Mouse (Mus musculus): ENCODE data around the gene Csrnp1. TPM values are rescaled to one million over a fixed set of nuclear protein-coding genes. Genes with fewer than 3 reads are reported as not detected.

Gene Csrnp1
- polyA plus RNA-seq, 1 experiment = 3.4 TPM

DNA sequence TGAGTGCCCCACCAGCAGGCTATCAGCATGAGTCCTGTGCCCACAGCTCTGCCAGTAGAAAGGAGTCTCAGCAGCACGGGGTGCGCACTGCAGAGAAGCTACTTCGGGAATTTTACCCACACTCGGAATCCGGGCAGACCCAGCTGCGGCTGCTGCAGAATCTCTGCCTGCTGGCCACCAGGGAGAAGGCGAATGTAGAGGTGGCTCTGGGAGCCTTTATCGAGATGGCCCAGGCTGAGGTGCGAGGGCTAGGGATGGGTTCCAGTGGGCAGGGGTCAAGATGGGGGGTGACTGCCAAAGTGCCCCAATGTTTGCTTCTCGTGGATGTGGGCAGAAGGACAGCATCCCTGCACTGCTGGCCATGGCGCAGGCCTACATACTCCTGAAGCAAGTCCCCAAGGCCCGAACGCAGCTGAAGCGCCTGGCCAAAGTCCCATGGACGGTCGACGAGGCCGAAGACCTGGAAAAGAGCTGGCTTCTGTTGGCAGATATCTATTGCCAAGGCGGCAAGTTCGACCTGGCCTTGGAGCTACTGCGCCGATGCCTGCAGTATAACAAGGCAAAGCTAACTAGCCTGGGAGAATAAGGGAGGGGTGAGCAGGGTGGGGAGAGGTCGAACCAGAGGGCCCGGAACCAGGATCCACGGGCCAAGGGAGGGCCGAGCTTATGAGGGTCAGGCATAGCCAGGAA, 18.1 kb downstream of the Csrnp1 start:
- TF ChIP-seq POLR2A (IDR thresholded peaks at IDR 0.05; ENCODE audit: borderline replicate concordance, extremely low read depth, insufficient read depth, insufficient read length, poor library complexity, severe bottlenecking) (no peak), CTCF (IDR thresholded peaks at IDR 0.05; ENCODE audit: borderline replicate concordance, extremely low read depth, insufficient read depth, insufficient read length) (no peak)
- DNase-seq (ENCODE audit: low read depth) = no peak

DNA sequence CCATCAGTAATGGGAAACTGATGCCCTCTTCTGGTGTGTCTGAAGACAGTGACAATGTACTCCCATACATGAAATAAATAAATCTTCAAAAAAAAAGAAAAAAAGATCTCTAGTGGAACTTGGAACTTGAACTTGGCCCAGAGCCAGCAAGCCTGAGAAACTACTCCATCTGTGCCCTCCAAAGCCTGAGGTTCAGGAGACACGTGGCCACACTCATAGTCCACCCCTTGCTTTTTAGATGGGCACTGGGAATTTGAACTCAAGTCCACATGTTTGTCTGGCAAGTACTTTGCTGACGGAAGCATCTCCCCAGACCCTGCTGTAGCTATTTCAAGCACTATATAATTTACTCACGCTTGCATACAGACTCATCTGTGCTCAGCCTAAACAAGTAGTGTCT, 19.3 kb downstream of the Csrnp1 start:
- DNase-seq (ENCODE audit: low read depth) = no peak
- no peak for TF ChIP-seq CTCF (IDR thresholded peaks at IDR 0.05; ENCODE audit: borderline replicate concordance, extremely low read depth, insufficient read depth, insufficient read length)
- no peak for TF ChIP-seq POLR2A (IDR thresholded peaks at IDR 0.05; ENCODE audit: borderline replicate concordance, extremely low read depth, insufficient read depth, insufficient read length, poor library complexity, severe bottlenecking)

- TF ChIP-seq CTCF (IDR thresholded peaks at IDR 0.05; ENCODE audit: borderline replicate concordance, extremely low read depth, insufficient read depth, insufficient read length) (no peak), POLR2A (IDR thresholded peaks at IDR 0.05; ENCODE audit: borderline replicate concordance, extremely low read depth, insufficient read depth, insufficient read length, poor library complexity, severe bottlenecking) (no peak)
- DNase-seq (ENCODE audit: low read depth) = no peak
Measured at GRCm38 (mm10) chr9:119964206-119964605, 20.3 kb downstream of the Csrnp1 start.

GRCm38 (mm10) chr9:119962987-119963667, 21.3 kb downstream of the Csrnp1 start:
- peak; percentile 64 for DNase-seq (ENCODE audit: low read depth)
- TF ChIP-seq POLR2A (IDR thresholded peaks at IDR 0.05; ENCODE audit: borderline replicate concordance, extremely low read depth, insufficient read depth, insufficient read length, poor library complexity, severe bottlenecking) (no peak), CTCF (IDR thresholded peaks at IDR 0.05; ENCODE audit: borderline replicate concordance, extremely low read depth, insufficient read depth, insufficient read length) (peak; percentile 69)

DNA sequence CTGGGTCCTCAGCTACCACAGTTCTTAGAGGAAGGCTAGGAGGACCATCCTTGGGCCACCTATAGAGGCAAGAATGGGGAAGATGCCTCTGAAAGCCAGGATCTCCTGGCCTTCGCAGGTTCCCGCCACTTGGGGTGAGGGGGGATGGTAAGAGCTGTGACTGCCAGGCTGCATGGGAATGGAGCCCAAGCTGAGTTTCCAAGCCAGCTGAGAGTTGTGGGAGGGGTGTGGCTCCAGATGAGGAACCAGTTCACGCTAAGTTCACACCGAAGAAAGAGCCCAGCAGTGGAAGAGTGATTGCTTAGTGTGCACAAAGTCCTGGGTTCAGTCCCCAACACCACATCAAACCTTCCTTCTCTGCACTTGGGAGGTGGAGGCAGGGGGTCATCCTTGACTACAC, 22.2 kb downstream of the Csrnp1 start:
- DNase-seq (ENCODE audit: low read depth) = no peak
- TF ChIP-seq POLR2A (IDR thresholded peaks at IDR 0.05; ENCODE audit: borderline replicate concordance, extremely low read depth, insufficient read depth, insufficient read length, poor library complexity, severe bottlenecking) = no peak
- TF ChIP-seq CTCF (IDR thresholded peaks at IDR 0.05; ENCODE audit: borderline replicate concordance, extremely low read depth, insufficient read depth, insufficient read length) = no peak

- no peak for DNase-seq (ENCODE audit: low read depth)
- TF ChIP-seq CTCF (IDR thresholded peaks at IDR 0.05; ENCODE audit: borderline replicate concordance, extremely low read depth, insufficient read depth, insufficient read length) = no peak
- TF ChIP-seq POLR2A (IDR thresholded peaks at IDR 0.05; ENCODE audit: borderline replicate concordance, extremely low read depth, insufficient read depth, insufficient read length, poor library complexity, severe bottlenecking) = no peak
Measured at GRCm38 (mm10) chr9:119958835-119959234, 25.6 kb downstream of the Csrnp1 start.

- no peak for DNase-seq (ENCODE audit: low read depth)
- TF ChIP-seq POLR2A (IDR thresholded peaks at IDR 0.05; ENCODE audit: borderline replicate concordance, extremely low read depth, insufficient read depth, insufficient read length, poor library complexity, severe bottlenecking) (no peak), CTCF (IDR thresholded peaks at IDR 0.05; ENCODE audit: borderline replicate concordance, extremely low read depth, insufficient read depth, insufficient read length) (no peak)
Measured at GRCm38 (mm10) chr9:119951388-119951787, 33.1 kb downstream of the Csrnp1 start.

GRCm38 (mm10) chr9:119950434-119950833, 34.0 kb downstream of the Csrnp1 start:
- TF ChIP-seq POLR2A (IDR thresholded peaks at IDR 0.05; ENCODE audit: borderline replicate concordance, extremely low read depth, insufficient read depth, insufficient read length, poor library complexity, severe bottlenecking) = no peak
- no peak for TF ChIP-seq CTCF (IDR thresholded peaks at IDR 0.05; ENCODE audit: borderline replicate concordance, extremely low read depth, insufficient read depth, insufficient read length)
- peak; percentile 62 for DNase-seq (ENCODE audit: low read depth)

DNA sequence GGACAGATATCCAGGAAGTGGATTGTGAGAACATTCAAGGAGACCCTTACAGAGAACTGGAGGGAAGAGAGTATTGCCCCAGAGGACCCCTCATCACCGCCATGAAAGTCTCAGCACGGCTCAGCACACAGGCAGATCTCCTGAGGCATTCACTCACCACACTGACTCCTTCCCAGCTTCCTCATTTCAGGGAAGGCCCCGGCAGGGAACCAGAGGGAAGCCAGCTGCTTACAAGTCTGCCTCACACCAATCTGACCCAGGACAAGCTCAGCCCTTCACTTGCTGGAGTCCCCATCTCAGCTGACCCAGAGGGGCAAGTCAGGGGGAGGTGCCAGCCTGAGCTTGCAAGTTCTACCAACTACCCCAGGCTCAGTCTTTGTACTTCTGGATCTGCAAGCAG, 35.7 kb downstream of the Csrnp1 start:
- no peak for DNase-seq (ENCODE audit: low read depth)
- TF ChIP-seq CTCF (IDR thresholded peaks at IDR 0.05; ENCODE audit: borderline replicate concordance, extremely low read depth, insufficient read depth, insufficient read length) (no peak), POLR2A (IDR thresholded peaks at IDR 0.05; ENCODE audit: borderline replicate concordance, extremely low read depth, insufficient read depth, insufficient read length, poor library complexity, severe bottlenecking) (no peak)

GRCm38 (mm10) chr9:119945173-119945900, 39.1 kb downstream of the Csrnp1 start:
- DNase-seq (ENCODE audit: low read depth) = no peak
- TF ChIP-seq CTCF (IDR thresholded peaks at IDR 0.05; ENCODE audit: borderline replicate concordance, extremely low read depth, insufficient read depth, insufficient read length) (peak; percentile 53; the same call in 1 of the 2 replicates), POLR2A (IDR thresholded peaks at IDR 0.05; ENCODE audit: borderline replicate concordance, extremely low read depth, insufficient read depth, insufficient read length, poor library complexity, severe bottlenecking) (no peak)

DNA sequence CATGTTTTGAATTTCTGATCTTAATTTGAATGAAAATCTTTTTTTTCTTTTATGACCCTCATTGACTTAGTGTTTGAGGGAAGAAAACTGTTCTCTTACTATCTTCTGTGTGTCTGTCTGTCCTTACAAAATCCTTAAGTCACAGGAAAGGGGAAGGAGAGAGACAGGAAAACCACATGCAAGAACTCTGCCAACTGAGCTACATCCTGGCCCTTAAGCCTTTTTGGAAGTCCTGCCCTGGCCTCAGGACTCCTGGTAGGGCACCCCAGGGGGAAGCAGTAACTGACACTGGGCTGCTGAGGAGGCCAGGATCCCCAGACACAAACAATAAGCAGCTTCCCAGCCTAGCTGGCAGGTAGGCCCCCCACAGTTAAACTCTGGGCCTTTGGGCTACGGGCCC, 41.1 kb downstream of the Csrnp1 start:
- TF ChIP-seq POLR2A (IDR thresholded peaks at IDR 0.05; ENCODE audit: borderline replicate concordance, extremely low read depth, insufficient read depth, insufficient read length, poor library complexity, severe bottlenecking) = no peak
- no peak for TF ChIP-seq CTCF (IDR thresholded peaks at IDR 0.05; ENCODE audit: borderline replicate concordance, extremely low read depth, insufficient read depth, insufficient read length)
- DNase-seq (ENCODE audit: low read depth) = no peak
